Mouse (Mus musculus) embryonic stem cell, embryonic (primary cell): ENCODE data around the gene Kcnk10.

Experiments used
- CTCF ChIA-PET, 4 experiments: fragments of 300-600 bp in 2 of 4; fragments of 350-600 bp in 2 of 4; sonication (Branson Sonifier 250); formaldehyde crosslinking; loops; one replicate each; lab custom pipeline; 2022; ENCODE audit warnings: inconsistent platforms in 2 of 4; lab: Charles Lee
- POLR2A ChIA-PET, 4 experiments: fragments of 300-600 bp in 2 of 4; fragments of 350-600 bp in 2 of 4; sonication (Branson Sonifier 250); formaldehyde crosslinking; loops; one replicate each; lab custom pipeline; 2022; ENCODE audit warnings: antibody characterized with exemption in 4 of 4, inconsistent platforms in 1 of 4; lab: Charles Lee

The Kcnk10 gene

GRCm38 (mm10) chr12:98536760-98537159, 41.4 kb downstream of the Kcnk10 start:
- ChIA-PET POLR2A (no interaction called here), CTCF (no interaction called here)

GRCm38 (mm10) chr12:98536036-98536435, 42.1 kb downstream of the Kcnk10 start:
- ChIA-PET POLR2A (no interaction called here), CTCF (no interaction called here)

- ChIA-PET CTCF (no interaction called here), POLR2A (no interaction called here)
Measured at GRCm38 (mm10) chr12:98535494-98535901, 42.6 kb downstream of the Kcnk10 start.

- CTCF ChIA-PET: no interaction called here
- POLR2A ChIA-PET: no interaction called here
Measured at GRCm38 (mm10) chr12:98528635-98529034, 49.5 kb downstream of the Kcnk10 start.

GRCm38 (mm10) chr12:98525361-98525760, 52.7 kb downstream of the Kcnk10 start:
- CTCF ChIA-PET: no interaction called here
- POLR2A ChIA-PET: no interaction called here

- POLR2A ChIA-PET: interaction anchor here in 1 of 4 experiments (0.8 kb wide), 1 partner anchor 46 kb away, joined by 5 read pairs; no protein-coding TSS in a partner anchor
- CTCF ChIA-PET: interaction anchor here in 1 of 4 experiments (1.0 kb wide), 1 partner anchor 61 kb away, joined by 3 read pairs; no protein-coding TSS in a partner anchor
Measured at GRCm38 (mm10) chr12:98524331-98525311, 53.5 kb downstream of the Kcnk10 start.

- POLR2A ChIA-PET: no interaction called here
- CTCF ChIA-PET: no interaction called here
Measured at GRCm38 (mm10) chr12:98521311-98521710, 56.8 kb downstream of the Kcnk10 start.

GRCm38 (mm10) chr12:98520568-98520931, 57.6 kb downstream of the Kcnk10 start:
- CTCF ChIA-PET: interaction anchor here in 1 of 4 experiments (0.7 kb wide), 1 partner anchor 29 kb away, joined by 5 read pairs; no protein-coding TSS in a partner anchor

GRCm38 (mm10) chr12:98519866-98520567, 58.1 kb downstream of the Kcnk10 start:
- CTCF ChIA-PET: interaction anchor here in 1 of 4 experiments (0.7 kb wide), 1 partner anchor 29 kb away, joined by 5 read pairs; no protein-coding TSS in a partner anchor
- POLR2A ChIA-PET: interaction anchor here in 1 of 4 experiments (1.3 kb wide), 1 partner anchor 11 kb away, joined by 3 read pairs; no protein-coding TSS in a partner anchor

More at GRCm38 (mm10) chr12:98520568-98520931, 57.6 kb downstream of the Kcnk10 start:
- POLR2A ChIA-PET: interaction anchor here in 1 of 4 experiments (1.3 kb wide), 1 partner anchor 11 kb away, joined by 3 read pairs; no protein-coding TSS in a partner anchor

GRCm38 (mm10) chr12:98505601-98506000, 72.5 kb downstream of the Kcnk10 start:
- ChIA-PET POLR2A (no interaction called here), CTCF (no interaction called here)

GRCm38 (mm10) chr12:98501528-98502280, 76.4 kb downstream of the Kcnk10 start:
- ChIA-PET POLR2A (no interaction called here), CTCF (no interaction called here)

- CTCF ChIA-PET: no interaction called here
- POLR2A ChIA-PET: no interaction called here
Measured at GRCm38 (mm10) chr12:98501045-98501444, 77.1 kb downstream of the Kcnk10 start.

- POLR2A ChIA-PET: interaction anchor here in 1 of 4 experiments (1.1 kb wide), 1 partner anchor 115 kb away, joined by 5 read pairs; no protein-coding TSS in a partner anchor
- CTCF ChIA-PET: interaction anchor here in 1 of 4 experiments (1.0 kb wide), 1 partner anchor 21 kb away, joined by 3 read pairs; no protein-coding TSS in a partner anchor
Measured at GRCm38 (mm10) chr12:98481460-98481859, 96.7 kb downstream of the Kcnk10 start.

- ChIA-PET POLR2A (interaction anchor here in 1 of 4 experiments (0.6 kb wide), 1 partner anchor 43 kb away, joined by 4 read pairs; no protein-coding TSS in a partner anchor), CTCF (no interaction called here)
Measured at GRCm38 (mm10) chr12:98481048-98481447, 97.1 kb downstream of the Kcnk10 start.

GRCm38 (mm10) chr12:98477673-98478461, 100.2 kb downstream of the Kcnk10 start:
- ChIA-PET CTCF (interaction anchor here in 1 of 4 experiments (0.9 kb wide), 1 partner anchor 18 kb away, joined by 3 read pairs; no protein-coding TSS in a partner anchor), POLR2A (no interaction called here)

GRCm38 (mm10) chr12:98471232-98471631, 106.9 kb downstream of the Kcnk10 start:
- ChIA-PET CTCF (interaction anchor here in 2 of 4 experiments (0.7 to 1.3 kb wide), 2 partner anchors 11 to 570 kb away, joined by 5 to 7 read pairs; no protein-coding TSS in a partner anchor), POLR2A (no interaction called here)

GRCm38 (mm10) chr12:98470097-98470496, 108.0 kb downstream of the Kcnk10 start:
- ChIA-PET POLR2A (no interaction called here), CTCF (no interaction called here)

GRCm38 (mm10) chr12:98467793-98468192, 110.3 kb downstream of the Kcnk10 start:
- ChIA-PET CTCF (interaction anchor here in 3 of 4 experiments (1.4 to 2.4 kb wide), 3 partner anchors 8 kb away, joined by 6 to 10 read pairs (median 6); no protein-coding TSS in a partner anchor), POLR2A (no interaction called here)
